Mouse (Mus musculus): ENCODE data around the gene Vmn1r181.
"Not testable (repeated sequence)": the region's sequence is repeated elsewhere in the genome, so short reads cannot be mapped to it uniquely, and the experiment has no call there.

Gene Vmn1r181

DNA sequence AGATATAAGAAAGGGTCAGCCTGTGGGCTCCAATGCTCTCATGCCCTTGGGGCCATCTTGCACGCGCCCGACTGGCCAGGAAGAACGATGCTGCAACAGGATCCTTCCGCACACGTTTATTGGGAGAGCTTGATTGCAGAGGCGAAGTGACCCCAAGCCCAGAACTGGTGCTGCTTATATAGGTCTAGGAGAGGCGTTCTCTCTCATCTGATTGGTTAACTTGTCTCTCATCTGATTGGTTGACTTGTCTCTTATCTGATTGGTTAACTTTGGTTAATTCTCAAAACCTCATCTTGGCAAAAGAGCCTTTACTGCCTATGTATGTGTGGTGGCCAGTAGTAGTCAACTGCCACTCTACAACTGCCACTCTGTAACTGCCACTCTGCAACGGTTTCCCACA, at the start of gene Vmn1r181:
Gene Vmn1r181 (plus strand): TSS at position 301 of the 400 bp plus-strand sequence.
- CTCF ChIA-PET: interaction anchor here in 1 of 4 experiments (1.1 kb wide), 1 partner anchor 932 kb away, joined by 9 read pairs; no protein-coding TSS in a partner anchor
- POLR2A ChIA-PET: not testable (repeated sequence)

GRCm38 (mm10) chr7:23926678-23927077, 47.7 kb upstream of the Vmn1r181 start, which contains the start of gene Vmn1r179:
Gene Vmn1r179, plus strand, starts transcription at chr7:23926978.
- CTCF ChIA-PET: no interaction called here
- POLR2A ChIA-PET: no interaction called here

DNA sequence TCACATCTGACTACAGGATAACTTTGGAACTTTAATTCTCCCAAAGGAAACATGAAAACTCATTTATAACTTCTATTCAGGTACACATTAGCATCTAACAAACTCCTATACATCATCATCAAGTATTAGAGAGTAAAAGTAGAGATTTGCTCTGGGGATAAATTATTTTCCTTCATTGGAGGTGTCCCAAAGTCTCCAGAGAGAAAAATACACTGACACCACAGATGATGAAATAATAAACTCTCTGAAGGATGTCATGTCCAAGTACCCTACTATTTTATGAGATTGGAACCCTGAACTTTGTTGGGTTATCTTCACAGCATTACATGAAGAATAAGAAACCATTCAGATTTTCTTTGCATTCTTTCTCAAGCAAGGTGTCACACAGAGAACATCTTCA, 24.1 kb upstream of the Vmn1r181 start, which contains the start of gene Vmn1r180:
Gene Vmn1r180 (plus strand): TSS at position 301 of the 400 bp plus-strand sequence.
- ChIA-PET CTCF (no interaction called here), POLR2A (interaction anchor here in 2 of 4 experiments (0.5 to 0.6 kb wide), 2 partner anchors 31 to 328 kb away, joined by 3 read pairs; no protein-coding TSS in a partner anchor)

GRCm38 (mm10) chr7:23968044-23968443, 6.4 kb upstream of the Vmn1r181 start:
- POLR2A ChIA-PET, CTCF ChIA-PET: not testable (repeated sequence)

DNA sequence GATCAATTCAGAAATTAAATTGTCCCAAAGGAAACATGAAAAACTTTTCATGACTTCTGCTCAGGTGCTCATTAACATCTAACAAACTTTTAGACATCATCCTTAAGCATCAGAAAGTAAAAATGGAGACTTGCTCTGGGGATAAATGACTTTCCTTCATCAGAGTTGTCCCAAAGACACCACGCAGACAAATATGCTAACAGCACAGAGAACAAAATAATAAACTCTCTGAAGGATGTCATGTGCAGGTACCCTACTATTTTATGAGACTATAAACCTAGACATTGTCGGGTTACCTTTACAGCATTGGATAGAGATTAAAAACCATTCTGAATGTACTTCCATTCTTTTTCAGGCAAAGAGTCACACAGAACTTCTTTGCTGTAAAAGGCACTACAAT, 27.0 kb downstream of the Vmn1r181 start, which contains the start of gene V1rd19:
Gene V1rd19 (plus strand): TSS at position 301 of the 400 bp plus-strand sequence.
- ChIA-PET POLR2A (no interaction called here), CTCF (interaction anchor here in 1 of 4 experiments (0.6 kb wide), 1 partner anchor 38 kb away, joined by 11 read pairs; no protein-coding TSS in a partner anchor)
